Mouse (Mus musculus): Measurements from ENCODE around the gene Card10. TPM values are rescaled to one million over a fixed set of nuclear protein-coding genes. Genes with fewer than 3 reads are reported as not detected.
A peak's percentile ranks its signal among the peaks of the same experiment; 100 is the strongest.

Card10 gene
- polyA plus RNA-seq, 1 experiment from 2014 or later, result 3.7 TPM

GRCm38 (mm10) chr15:78830742-78831719, 28.2 kb upstream of the Card10 start:
- no peaks in the 10 kb centered on the region for H3K36me3 ChIP-seq (ENCODE audit: control insufficient read depth, insufficient read depth, low read length)
- ATAC-seq (replicated peaks; ENCODE audit: insufficient number of reproducible peaks, low FRiP score, low TSS enrichment), result no peak
- no peaks in the 10 kb centered on the region for H3K9me3 ChIP-seq (replicated peaks; ENCODE audit: control insufficient read depth, low read length)
- WGBS (ENCODE audit: insufficient replicate concordance), result 54% methylated on average over 10 of the region's 10 CpGs
- peak overlapping the region; percentile 94; the same call in 1 of the 2 replicates for H3K27ac ChIP-seq (ENCODE audit: low read depth, low read length)
- H3K4me3 ChIP-seq (ENCODE audit: low read depth, low read length), result no peak overlapping the region
- peaks cover 48% of the 10 kb centered on the region for H3K4me1 ChIP-seq (ENCODE audit: control insufficient read depth, insufficient read depth, low read length)
- no peak overlapping the region for H3K4me2 ChIP-seq
- H3K9ac ChIP-seq (ENCODE audit: low read depth, low read length), result no peak overlapping the region
- peaks cover 2% of the 10 kb centered on the region; the same call in 1 of the 2 replicates for H3K27me3 ChIP-seq (ENCODE audit: control insufficient read depth, insufficient read depth, low read length)

- Histone ChIP-seq H3K27me3 (ENCODE audit: control insufficient read depth, insufficient read depth, low read length) (peaks cover 2% of the 10 kb centered on the region; the same call in 1 of the 2 replicates), H3K9ac (ENCODE audit: low read depth, low read length) (no peak overlapping the region), H3K36me3 (ENCODE audit: control insufficient read depth, insufficient read depth, low read length) (no peaks in the 10 kb centered on the region), H3K27ac (ENCODE audit: low read depth, low read length) (no peak overlapping the region), H3K4me3 (ENCODE audit: low read depth, low read length) (no peak overlapping the region), H3K9me3 (replicated peaks; ENCODE audit: control insufficient read depth, low read length) (no peaks in the 10 kb centered on the region), H3K4me1 (ENCODE audit: control insufficient read depth, insufficient read depth, low read length) (peaks cover 34% of the 10 kb centered on the region), H3K4me2 (no peak overlapping the region)
- WGBS (ENCODE audit: insufficient replicate concordance), result 82% methylated on average over 1 of the region's 1 CpGs
- ATAC-seq (replicated peaks; ENCODE audit: insufficient number of reproducible peaks, low FRiP score, low TSS enrichment), result no peak
Observed at GRCm38 (mm10) chr15:78829636-78830035, 26.8 kb upstream of the Card10 start.

- Histone ChIP-seq H3K36me3 (ENCODE audit: control insufficient read depth, insufficient read depth, low read length) (no peaks in the 10 kb centered on the region), H3K9ac (ENCODE audit: low read depth, low read length) (no peak overlapping the region), H3K27me3 (ENCODE audit: control insufficient read depth, insufficient read depth, low read length) (peaks cover 2% of the 10 kb centered on the region; the same call in 1 of the 2 replicates), H3K27ac (ENCODE audit: low read depth, low read length) (no peak overlapping the region), H3K9me3 (replicated peaks; ENCODE audit: control insufficient read depth, low read length) (no peaks in the 10 kb centered on the region), H3K4me2 (no peak overlapping the region), H3K4me3 (ENCODE audit: low read depth, low read length) (no peak overlapping the region), H3K4me1 (ENCODE audit: control insufficient read depth, insufficient read depth, low read length) (peaks cover 26% of the 10 kb centered on the region)
- WGBS (ENCODE audit: insufficient replicate concordance), result 10% methylated on average over 5 of the region's 5 CpGs
- no peak for ATAC-seq (replicated peaks; ENCODE audit: insufficient number of reproducible peaks, low FRiP score, low TSS enrichment)
Observed at GRCm38 (mm10) chr15:78828315-78828714, 25.5 kb upstream of the Card10 start.

- 19% methylated on average over 28 of the region's 28 CpGs for WGBS (ENCODE audit: insufficient replicate concordance)
- H3K27ac ChIP-seq (ENCODE audit: low read depth, low read length), result no peak overlapping the region
Observed at GRCm38 (mm10) chr15:78826213-78827204, 23.7 kb upstream of the Card10 start.

GRCm38 (mm10) chr15:78816074-78816391, 13.2 kb upstream of the Card10 start:
- ATAC-seq (replicated peaks; ENCODE audit: insufficient number of reproducible peaks, low FRiP score, low TSS enrichment), result no peak
- H3K9ac ChIP-seq (ENCODE audit: low read depth, low read length), result no peak overlapping the region
- H3K4me2 ChIP-seq, result no peak overlapping the region
- H3K9me3 ChIP-seq (replicated peaks; ENCODE audit: control insufficient read depth, low read length), result no peaks in the 10 kb centered on the region
- no peaks in the 10 kb centered on the region for H3K27me3 ChIP-seq (ENCODE audit: control insufficient read depth, insufficient read depth, low read length)
- no peak overlapping the region for H3K4me3 ChIP-seq (ENCODE audit: low read depth, low read length)
- no peaks in the 10 kb centered on the region for H3K36me3 ChIP-seq (ENCODE audit: control insufficient read depth, insufficient read depth, low read length)
- 0 out of 2 replicates have a peak, but pooled peaks cover 6% of the 10 kb centered on the region for H3K4me1 ChIP-seq (ENCODE audit: control insufficient read depth, insufficient read depth, low read length)
- WGBS (ENCODE audit: insufficient replicate concordance), result 46% methylated on average over 6 of the region's 6 CpGs
- no peak overlapping the region for H3K27ac ChIP-seq (ENCODE audit: low read depth, low read length)

More at GRCm38 (mm10) chr15:78826213-78827204, 23.7 kb upstream of the Card10 start:
- Histone ChIP-seq H3K27me3 (ENCODE audit: control insufficient read depth, insufficient read depth, low read length) (peaks cover 2% of the 10 kb centered on the region; the same call in 1 of the 2 replicates), H3K9me3 (replicated peaks; ENCODE audit: control insufficient read depth, low read length) (no peaks in the 10 kb centered on the region), H3K36me3 (ENCODE audit: control insufficient read depth, insufficient read depth, low read length) (no peaks in the 10 kb centered on the region), H3K9ac (ENCODE audit: low read depth, low read length) (no peak overlapping the region), H3K4me3 (ENCODE audit: low read depth, low read length) (no peak overlapping the region), H3K4me1 (ENCODE audit: control insufficient read depth, insufficient read depth, low read length) (peaks cover 9% of the 10 kb centered on the region), H3K4me2 (no peak overlapping the region)
- ATAC-seq (replicated peaks; ENCODE audit: insufficient number of reproducible peaks, low FRiP score, low TSS enrichment), result 0 out of 2 replicates have a peak, but pooled peaks have one; percentile 49

- H3K4me2 ChIP-seq, result no peak overlapping the region
- 41% methylated on average over 11 of the region's 11 CpGs for WGBS (ENCODE audit: insufficient replicate concordance)
- H3K4me1 ChIP-seq (ENCODE audit: control insufficient read depth, insufficient read depth, low read length), result 0 out of 2 replicates have a peak, but pooled peaks cover 6% of the 10 kb centered on the region
- no peak overlapping the region for H3K4me3 ChIP-seq (ENCODE audit: low read depth, low read length)
- ATAC-seq (replicated peaks; ENCODE audit: insufficient number of reproducible peaks, low FRiP score, low TSS enrichment), result 0 out of 2 replicates have a peak, but pooled peaks have one; percentile 55
- no peaks in the 10 kb centered on the region for H3K27me3 ChIP-seq (ENCODE audit: control insufficient read depth, insufficient read depth, low read length)
- no peak overlapping the region for H3K27ac ChIP-seq (ENCODE audit: low read depth, low read length)
- no peaks in the 10 kb centered on the region for H3K36me3 ChIP-seq (ENCODE audit: control insufficient read depth, insufficient read depth, low read length)
- no peak overlapping the region for H3K9ac ChIP-seq (ENCODE audit: low read depth, low read length)
- no peaks in the 10 kb centered on the region for H3K9me3 ChIP-seq (replicated peaks; ENCODE audit: control insufficient read depth, low read length)
Observed at GRCm38 (mm10) chr15:78815314-78816073, 12.7 kb upstream of the Card10 start.

GRCm38 (mm10) chr15:78813603-78814002, 10.8 kb upstream of the Card10 start:
- no peaks in the 10 kb centered on the region for H3K9me3 ChIP-seq (replicated peaks; ENCODE audit: control insufficient read depth, low read length)
- H3K27ac ChIP-seq (ENCODE audit: low read depth, low read length), result no peak overlapping the region
- no peaks in the 10 kb centered on the region for H3K27me3 ChIP-seq (ENCODE audit: control insufficient read depth, insufficient read depth, low read length)
- H3K4me3 ChIP-seq (ENCODE audit: low read depth, low read length), result no peak overlapping the region
- no peaks in the 10 kb centered on the region for H3K36me3 ChIP-seq (ENCODE audit: control insufficient read depth, insufficient read depth, low read length)
- no peak overlapping the region for H3K4me2 ChIP-seq
- H3K9ac ChIP-seq (ENCODE audit: low read depth, low read length), result no peak overlapping the region
- no peak for ATAC-seq (replicated peaks; ENCODE audit: insufficient number of reproducible peaks, low FRiP score, low TSS enrichment)
- 0 out of 2 replicates have a peak, but pooled peaks cover 6% of the 10 kb centered on the region for H3K4me1 ChIP-seq (ENCODE audit: control insufficient read depth, insufficient read depth, low read length)
- WGBS (ENCODE audit: insufficient replicate concordance), result 86% methylated on average over 4 of the region's 4 CpGs

Data from heart, embryonic 11.5 days (tissue).